Mouse (Mus musculus) retina, adult 2 months (tissue): ENCODE data around the gene Tent5d.

Experiments used
- DNase-seq: peaks from one replicate; pipeline ENCODE4 v3.0.0-alpha.2; 2012; ENCODE audit warnings: low read depth, low spot score

Tent5d gene

GRCm38 (mm10) chrX:107792290-107792689, at the start of gene Tent5d:
Gene Tent5d, plus strand, starts transcription at chrX:107792590.
- DNase-seq: no peak

- no peak for DNase-seq
These were observed 24.5 kb upstream of the Tent5d start for GRCm38 (mm10) chrX:107767896-107768295.

- DNase-seq: no peak
These were observed 2.3 kb upstream of the Tent5d start for GRCm38 (mm10) chrX:107790136-107790535.

GRCm38 (mm10) chrX:107790750-107791493, 1.5 kb upstream of the Tent5d start:
- DNase-seq: no peak

- DNase-seq: no peak
These were observed 3.4 kb downstream of the Tent5d start for GRCm38 (mm10) chrX:107795785-107796184.

GRCm38 (mm10) chrX:107796919-107797318, 4.5 kb downstream of the Tent5d start:
- no peak for DNase-seq

- DNase-seq: no peak
These were observed 19.7 kb downstream of the Tent5d start for GRCm38 (mm10) chrX:107812120-107812519.

- DNase-seq: peak; percentile 4
These were observed 23.3 kb downstream of the Tent5d start for GRCm38 (mm10) chrX:107815502-107816217.

GRCm38 (mm10) chrX:107816218-107816554, 23.8 kb downstream of the Tent5d start, which contains the start of gene 2610002M06Rik:
Gene 2610002M06Rik, minus strand, starts transcription at chrX:107816334.
- peak; percentile 67 for DNase-seq

- no peak for DNase-seq
These were observed 24.3 kb downstream of the Tent5d start for GRCm38 (mm10) chrX:107816726-107817125.

GRCm38 (mm10) chrX:107858165-107858564, 65.8 kb downstream of the Tent5d start:
- DNase-seq: no peak
